Mouse (Mus musculus) brain, embryonic 14.5 days (tissue): ENCODE results near the gene Arl4a. TPM values are rescaled to one million over a fixed set of nuclear protein-coding genes. Genes with fewer than 3 reads are reported as not detected.

Experiments
- DNase-seq: peaks from one replicate; pipeline ENCODE4 v3.0.0-alpha.2; 2011; ENCODE audit warnings: low read depth
- CTCF ChIP-seq: fragments of 200-500 bp; IDR thresholded peaks from 2 replicates; pipeline ENCODE4 v1.5.1; 2012; ENCODE audit warnings: inconsistent platforms, mild to moderate bottlenecking, moderate library complexity, borderline replicate concordance; ENCODE audit not compliant: insufficient read depth, insufficient read length; ENCODE audit errors: extremely low read depth
- POLR2A ChIP-seq: fragments of 200-500 bp; IDR thresholded peaks from 2 replicates; pipeline ENCODE4 v1.6.1; 2012; ENCODE audit warnings: mild to moderate bottlenecking, inconsistent platforms, borderline replicate concordance; ENCODE audit not compliant: poor library complexity, insufficient read depth, insufficient read length, severe bottlenecking; ENCODE audit errors: extremely low read depth
- polyA plus RNA-seq: library from polyadenylated mRNA; depleted of rRNA; stranded (reverse); fragments of >200 nt; gene quantifications from 2 replicates; pipeline ENCODE4 v1.2.3, GENCODE M21; 2012; rRNA removed

The Arl4a gene
- polyA plus RNA-seq, result 35.2 and 52.1 TPM in 2 replicates

GRCm38 (mm10) chr12:40037876-40038463 lies at the start of gene Arl4a:
Arl4a (minus strand) TSS chr12:40038025.
- peak; percentile 92 for DNase-seq
- no peak for TF ChIP-seq CTCF
- peak; percentile 72 for TF ChIP-seq POLR2A

GRCm38 (mm10) chr12:40085731-40086322 lies 48.0 kb upstream of the Arl4a start:
- no peak for TF ChIP-seq POLR2A
- TF ChIP-seq CTCF, result no peak
- DNase-seq, result peak; percentile 76

DNA sequence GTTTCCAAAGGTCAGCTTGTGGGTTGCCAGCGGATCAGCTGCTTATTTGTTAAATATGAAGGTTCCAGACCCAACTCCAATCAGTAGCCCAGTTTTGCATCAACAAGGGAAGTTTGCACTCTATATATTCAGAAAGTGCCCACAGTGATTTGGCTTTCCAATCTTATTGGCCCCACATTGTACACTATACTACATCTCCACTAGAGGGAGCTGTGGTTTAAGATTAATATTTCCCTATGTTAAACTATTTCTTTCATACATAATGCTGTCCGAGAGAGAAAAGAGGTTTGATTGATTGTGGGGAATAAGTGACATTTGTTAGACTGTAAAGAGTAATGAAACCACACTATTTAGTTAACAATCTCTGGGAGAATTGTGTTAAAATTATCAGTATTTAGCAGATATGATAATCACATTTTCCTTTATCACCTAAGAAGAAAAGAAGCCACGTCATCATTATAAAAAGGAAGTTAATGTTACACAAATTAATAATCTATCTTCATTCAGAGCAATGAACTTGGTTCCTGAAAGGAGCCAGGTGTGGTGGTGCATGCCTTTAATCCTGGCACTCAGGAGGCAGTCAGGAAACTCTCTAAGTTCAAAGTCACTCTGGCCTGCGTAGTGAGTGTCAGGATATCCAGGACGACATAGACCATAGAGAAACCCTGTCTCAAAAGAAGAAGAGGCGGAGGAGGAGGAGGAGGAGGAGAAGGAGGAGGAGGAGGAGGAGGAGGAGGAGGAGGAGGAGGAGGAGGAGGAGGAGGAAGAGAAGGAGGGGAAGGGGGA lies 44.8 kb upstream of the Arl4a start:
- TF ChIP-seq POLR2A (no peak), CTCF (0 out of 2 replicates have a peak, but pooled peaks have one; percentile 12)
- peak; percentile 50 for DNase-seq

DNA sequence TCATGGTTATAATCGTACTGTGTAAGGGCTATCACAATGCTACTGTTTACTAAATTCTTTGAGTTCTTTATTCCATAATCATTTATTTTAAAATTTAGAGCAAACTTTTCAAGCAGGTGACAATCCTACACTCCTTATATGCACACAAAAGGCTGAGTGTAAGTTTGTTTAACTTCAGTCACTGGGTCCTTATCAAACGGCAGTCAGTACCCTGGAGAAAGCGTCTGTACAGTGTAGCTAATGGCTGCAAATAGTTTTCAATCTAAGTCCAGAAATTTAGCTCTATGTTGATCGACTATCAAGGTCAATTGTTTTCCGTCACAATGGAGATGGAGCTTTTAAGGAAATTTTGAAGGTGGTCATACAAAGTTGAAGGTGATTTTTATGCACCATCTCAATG lies 44.2 kb upstream of the Arl4a start:
- TF ChIP-seq POLR2A (no peak), CTCF (no peak)
- DNase-seq, result no peak

DNA sequence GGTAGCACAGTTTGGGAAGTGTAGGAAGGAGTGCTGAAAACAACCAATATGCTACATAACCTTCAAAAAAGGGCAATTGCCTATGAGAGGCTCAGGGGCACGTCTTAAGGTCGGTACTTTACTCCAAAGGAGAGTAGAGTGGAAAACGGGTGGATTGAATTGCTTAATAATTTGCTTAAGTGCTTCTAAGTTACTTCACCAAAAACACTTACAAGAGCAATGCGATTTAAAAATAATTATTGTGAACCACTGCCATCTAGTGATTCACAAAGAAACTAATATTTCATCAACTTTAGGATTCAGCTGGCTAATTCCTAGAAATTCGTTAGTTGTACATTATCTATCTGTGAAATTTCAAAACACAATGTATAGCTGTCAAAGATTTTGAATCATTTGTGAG lies 35.8 kb upstream of the Arl4a start:
- DNase-seq, result peak; percentile 63
- no peak for TF ChIP-seq POLR2A
- TF ChIP-seq CTCF, result no peak

DNA sequence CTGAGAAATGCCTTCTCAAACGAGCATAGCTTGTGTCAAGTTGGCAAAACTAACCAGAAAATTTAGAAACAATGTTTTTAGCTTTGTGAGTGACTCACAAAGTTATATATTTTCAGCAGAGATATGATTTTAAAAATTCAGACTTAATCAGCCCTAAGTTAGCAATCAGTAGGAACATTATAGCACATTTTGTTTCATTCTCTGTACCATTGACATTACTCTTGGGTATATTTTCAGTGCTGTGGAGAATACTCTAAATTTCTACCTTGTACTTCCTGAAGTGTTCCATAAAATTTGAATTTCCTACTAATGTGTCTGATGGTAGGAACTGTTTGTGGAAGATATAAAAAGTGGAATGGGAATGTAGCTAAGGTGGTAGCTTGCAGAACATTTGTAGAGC lies 9.2 kb upstream of the Arl4a start:
- DNase-seq, result no peak
- TF ChIP-seq CTCF (no peak), POLR2A (no peak)

- no peak for TF ChIP-seq POLR2A
- no peak for TF ChIP-seq CTCF
- DNase-seq, result peak; percentile 76
Observed at GRCm38 (mm10) chr12:40043816-40044585, 6.2 kb upstream of the Arl4a start.

DNA sequence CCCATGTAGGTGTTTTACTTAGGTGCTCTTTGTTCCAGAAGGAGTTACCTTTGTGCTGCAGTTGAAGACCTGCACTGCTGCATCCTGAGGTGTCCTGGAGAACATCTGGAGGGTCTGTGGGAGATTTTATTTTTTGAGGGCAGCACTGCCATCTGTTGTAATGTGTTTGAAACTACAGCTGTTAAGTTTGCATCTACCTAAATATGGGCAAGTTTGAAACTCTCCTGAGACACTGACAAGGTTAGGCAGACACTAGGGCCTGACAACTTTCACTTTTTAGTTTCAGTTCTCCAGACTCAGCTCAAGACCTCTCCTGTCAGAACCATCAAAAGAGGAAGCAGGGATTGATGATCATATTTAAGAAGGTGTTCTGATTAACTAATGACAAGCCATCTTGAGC lies 2.2 kb upstream of the Arl4a start:
- DNase-seq, result peak; percentile 80
- TF ChIP-seq POLR2A, result no peak
- peak; percentile 50; the same call in 1 of the 2 replicates for TF ChIP-seq CTCF

GRCm38 (mm10) chr12:40037226-40037813 lies 505 bp downstream of the Arl4a start:
- peak; percentile 98 for DNase-seq
- TF ChIP-seq CTCF, result peak; percentile 40; the same call in 1 of the 2 replicates
- TF ChIP-seq POLR2A, result peak; percentile 84; the same call in 1 of the 2 replicates

GRCm38 (mm10) chr12:40036666-40037065 lies 1.2 kb downstream of the Arl4a start:
- peak; percentile 48 for DNase-seq

GRCm38 (mm10) chr12:40035506-40035905 lies 2.3 kb downstream of the Arl4a start:
- TF ChIP-seq CTCF (no peak), POLR2A (no peak)
- DNase-seq, result no peak

More at GRCm38 (mm10) chr12:40036666-40037065, 1.2 kb downstream of the Arl4a start:
- TF ChIP-seq POLR2A (no peak), CTCF (no peak)

- no peak for DNase-seq
- no peak for TF ChIP-seq POLR2A
- TF ChIP-seq CTCF, result no peak
Observed at GRCm38 (mm10) chr12:40029201-40029600, 8.6 kb downstream of the Arl4a start.
